Mouse (Mus musculus) lung, postnatal 0 days (tissue): ENCODE results near the gene Tcea2. TPM values are rescaled to one million over a fixed set of nuclear protein-coding genes. Genes with fewer than 3 reads are reported as not detected.

Experiments
- ATAC-seq: fragments of 200-750 bp; cut with Nextera tagmentation; 2 replicates; pipeline ENCODE4 v1.8.0; 2017; ENCODE audit warnings: moderate library complexity
- DNase-seq: peaks from one replicate; pipeline ENCODE4 v3.0.0-alpha.2; 2016; ENCODE audit warnings: low spot score
- H3K27ac ChIP-seq: fragments of 300-500 bp; sonication (generic); 2 replicates; pipeline ENCODE4 v1.5.1; 2014; ENCODE audit warnings: antibody characterized with exemption, mild to moderate bottlenecking, low read length, mixed read lengths
- H3K27me3 ChIP-seq: fragments of 300-500 bp; sonication (generic); replicated peaks from 2 replicates; pipeline ENCODE4 v1.6.1; 2014; ENCODE audit warnings: low read length, mixed read lengths; ENCODE audit not compliant: insufficient read depth
- H3K36me3 ChIP-seq: fragments of 300-500 bp; sonication (generic); 2 replicates; pipeline ENCODE4 v1.6.1; 2014; ENCODE audit warnings: low read length, mixed read lengths; ENCODE audit not compliant: insufficient read depth
- H3K4me1 ChIP-seq: fragments of 300-500 bp; sonication (generic); 2 replicates; pipeline ENCODE4 v1.6.1; 2014; ENCODE audit warnings: antibody characterized with exemption, low read depth, low read length, mixed read lengths; ENCODE audit not compliant: insufficient read depth
- H3K4me2 ChIP-seq: fragments of 300-500 bp; sonication (generic); replicated peaks from 2 replicates; pipeline ENCODE4 v1.6.1; 2014; ENCODE audit warnings: low read depth, mild to moderate bottlenecking, low read length, moderate library complexity, mixed read lengths
- H3K4me3 ChIP-seq: fragments of 300-500 bp; sonication (generic); 2 replicates; pipeline ENCODE4 v1.5.1; 2014; ENCODE audit warnings: low read depth, low read length
- H3K9ac ChIP-seq: fragments of 300-500 bp; sonication (generic); replicated peaks from 2 replicates; pipeline ENCODE4 v1.6.1; 2014; ENCODE audit warnings: low read depth, mild to moderate bottlenecking
- H3K9me3 ChIP-seq: fragments of 300-500 bp; sonication (generic); 2 replicates; pipeline ENCODE4 v1.6.1; 2016; ENCODE audit warnings: low read length, mixed read lengths
- CTCF ChIP-seq: IDR thresholded peaks from 2 replicates; pipeline ENCODE4 v1.5.1; 2016; ENCODE audit warnings: antibody characterized with exemption, mild to moderate bottlenecking
- EP300 ChIP-seq: IDR thresholded peaks from 2 replicates; pipeline ENCODE4 v1.6.1; 2016; ENCODE audit warnings: antibody characterized with exemption, mild to moderate bottlenecking, control low read depth
- WGBS: fragments of 180-500 bp; shearing (Covaris S2); extraction: QIAGEN DNeasy Blood & Tissue Kit; methylation state at CpG from one replicate; pipeline ENCODE4 v1.1.7; 2014; 5-methylcytosine and 5-hydroxymethylcytosine counted together
- polyA plus RNA-seq: library from polyadenylated mRNA; unstranded; fragments of >200 nt; fragmentation: Nextera tagmentation; extraction: Ambion mirVana; gene quantifications from 2 replicates; pipeline ENCODE4 v1.2.1, GENCODE M21; 2015

Tcea2 gene
- polyA plus RNA-seq, 1 experiment from 2014 or later, result 14.1 TPM

GRCm38 (mm10) chr2:181684713-181685112, 4.6 kb downstream of the Tcea2 start:
- Histone ChIP-seq H3K4me2 (no peak overlapping the region), H3K4me3 (no peak overlapping the region), H3K27ac (no peak overlapping the region), H3K27me3 (no peaks in the 10 kb centered on the region), H3K9ac (no peak overlapping the region), H3K36me3 (peaks cover 14% of the 10 kb centered on the region; the same call in 1 of the 2 replicates), H3K9me3 (no peaks in the 10 kb centered on the region), H3K4me1 (no peaks in the 10 kb centered on the region; the same call in 1 of the 2 replicates)
- 55% methylated on average over 1 of the region's 1 CpGs for WGBS
- ATAC-seq (no peak), DNase-seq (no peak)
- no peak for TF ChIP-seq CTCF
- no peak for TF ChIP-seq EP300

GRCm38 (mm10) chr2:181685686-181686085, 5.6 kb downstream of the Tcea2 start:
- no peak for DNase-seq
- Histone ChIP-seq H3K27ac (no peak overlapping the region), H3K4me2 (no peak overlapping the region), H3K4me1 (no peaks in the 10 kb centered on the region; the same call in 1 of the 2 replicates), H3K27me3 (no peaks in the 10 kb centered on the region), H3K9ac (no peak overlapping the region), H3K9me3 (no peaks in the 10 kb centered on the region), H3K36me3 (peaks cover 14% of the 10 kb centered on the region; the same call in 1 of the 2 replicates), H3K4me3 (no peak overlapping the region)
- TF ChIP-seq CTCF (no peak), EP300 (no peak)
- no peak for ATAC-seq
- WGBS, result 88% methylated on average over 4 of the region's 4 CpGs

DNA sequence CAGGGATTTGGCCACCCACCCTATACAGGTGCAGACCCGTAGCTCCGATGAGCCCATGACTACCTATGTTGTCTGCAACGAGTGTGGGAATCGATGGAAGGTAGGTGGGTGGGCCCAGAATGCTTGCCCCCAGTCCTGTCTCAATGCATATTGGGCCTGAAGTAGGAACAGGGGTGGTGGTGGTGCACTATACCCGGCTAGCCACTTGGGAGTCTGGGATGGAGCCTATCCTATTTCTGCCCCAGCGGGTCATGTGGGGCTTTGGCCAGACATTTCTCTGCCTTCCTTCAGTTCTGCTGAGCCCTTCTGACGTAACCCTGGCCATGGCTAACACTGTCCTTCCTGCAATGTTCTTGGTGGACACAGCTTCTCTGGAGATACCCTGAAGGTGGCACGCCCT, 7.5 kb downstream of the Tcea2 start:
- DNase-seq, result no peak

GRCm38 (mm10) chr2:181689466-181690160, 9.5 kb downstream of the Tcea2 start:
- Histone ChIP-seq H3K4me1 (peaks cover 6% of the 10 kb centered on the region; the same call in 1 of the 2 replicates), H3K4me2 (no peak overlapping the region), H3K27me3 (no peaks in the 10 kb centered on the region), H3K9ac (no peak overlapping the region), H3K36me3 (peaks cover 14% of the 10 kb centered on the region; the same call in 1 of the 2 replicates), H3K4me3 (no peak overlapping the region), H3K27ac (no peak overlapping the region), H3K9me3 (no peaks in the 10 kb centered on the region)
- no peak for TF ChIP-seq CTCF
- TF ChIP-seq EP300, result no peak
- ATAC-seq, result no peak
- DNase-seq, result no peak
- 87% methylated on average over 10 of the region's 10 CpGs for WGBS

More for the DNA sequence above, 7.5 kb downstream of the Tcea2 start:
- no peaks in the 10 kb centered on the region for H3K27me3 ChIP-seq
- H3K9me3 ChIP-seq, result no peaks in the 10 kb centered on the region
- H3K27ac ChIP-seq, result no peak overlapping the region
- TF ChIP-seq EP300 (no peak), CTCF (no peak)
- H3K4me2 ChIP-seq, result no peak overlapping the region
- peaks cover 14% of the 10 kb centered on the region; the same call in 1 of the 2 replicates for H3K36me3 ChIP-seq
- no peak overlapping the region for H3K9ac ChIP-seq
- ATAC-seq, result no peak
- H3K4me1 ChIP-seq, result no peaks in the 10 kb centered on the region
- no peak overlapping the region for H3K4me3 ChIP-seq
- 96% methylated on average over 8 of the region's 8 CpGs for WGBS

GRCm38 (mm10) chr2:181691083-181691482, 11.0 kb downstream of the Tcea2 start:
- Histone ChIP-seq H3K36me3 (peaks cover 14% of the 10 kb centered on the region; the same call in 1 of the 2 replicates), H3K9me3 (no peaks in the 10 kb centered on the region), H3K9ac (no peak overlapping the region), H3K4me2 (no peak overlapping the region), H3K27ac (no peak overlapping the region), H3K27me3 (no peaks in the 10 kb centered on the region), H3K4me1 (peaks cover 6% of the 10 kb centered on the region; the same call in 1 of the 2 replicates), H3K4me3 (no peak overlapping the region)
- 84% methylated on average over 6 of the region's 6 CpGs for WGBS
- DNase-seq (no peak), ATAC-seq (no peak)
- TF ChIP-seq CTCF, result no peak
- no peak for TF ChIP-seq EP300

DNA sequence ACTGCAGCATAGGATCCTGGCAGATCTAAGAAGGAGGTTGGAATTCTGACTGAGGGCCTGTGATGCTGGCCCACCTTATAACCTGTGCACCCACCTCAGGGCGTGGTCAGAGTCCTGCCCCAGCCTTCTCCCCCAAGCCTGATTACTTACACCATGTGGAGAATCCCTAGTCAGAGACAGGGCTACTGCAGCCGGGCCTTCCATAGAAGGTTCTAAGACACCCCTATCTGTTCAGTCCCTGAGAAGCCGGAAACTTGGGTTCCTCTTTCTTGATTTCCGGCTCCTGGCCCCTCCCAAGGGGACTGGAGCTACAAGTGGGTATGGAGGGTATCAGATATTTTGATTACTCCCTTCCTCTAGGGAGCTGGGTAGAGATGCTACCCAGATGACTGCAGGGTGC, 11.5 kb downstream of the Tcea2 start:
- DNase-seq, result no peak
- no peaks in the 10 kb centered on the region for H3K27me3 ChIP-seq
- H3K9me3 ChIP-seq, result no peaks in the 10 kb centered on the region
- H3K36me3 ChIP-seq, result peaks cover 14% of the 10 kb centered on the region; the same call in 1 of the 2 replicates
- WGBS, result 80% methylated on average over 4 of the region's 4 CpGs
- TF ChIP-seq EP300, result no peak
- TF ChIP-seq CTCF, result no peak
- no peak overlapping the region for H3K4me2 ChIP-seq
- no peak overlapping the region for H3K4me3 ChIP-seq
- H3K27ac ChIP-seq, result no peak overlapping the region
- peaks cover 6% of the 10 kb centered on the region; the same call in 1 of the 2 replicates for H3K4me1 ChIP-seq
- no peak overlapping the region for H3K9ac ChIP-seq
- no peak for ATAC-seq
